Mouse (Mus musculus) heart, embryonic 14.5 days (tissue): Measurements from ENCODE around the gene Zbtb25. TPM values are rescaled to one million over a fixed set of nuclear protein-coding genes. Genes with fewer than 3 reads are reported as not detected.

ENCODE experiments used
- ATAC-seq: fragments of 200-750 bp; cut with Nextera tagmentation; 2 replicates; pipeline ENCODE4 v1.8.0; 2017; ENCODE audit warnings: low read depth, moderate TSS enrichment; ENCODE audit not compliant: insufficient number of reproducible peaks, insufficient read depth, low FRiP score
- H3K27ac ChIP-seq, 2 experiments: fragments of 200-500 bp in 1 of 2; fragments of 300-500 bp in 1 of 2; sonication (generic) in 1 of 2; replicated peaks in 1 of 2; 2 replicates each; pipeline ENCODE4 v1.5.1; 2012 to 2014; ENCODE audit warnings: low read depth in 2 of 2, low read length in 2 of 2, control low read depth in 1 of 2, mild to moderate bottlenecking in 1 of 2, mixed read lengths in 1 of 2; ENCODE audit not compliant: control insufficient read depth in 1 of 2, insufficient read depth in 1 of 2
- H3K27me3 ChIP-seq: fragments of 300-500 bp; sonication (generic); 2 replicates; pipeline ENCODE4 v1.6.1; 2014; ENCODE audit warnings: mild to moderate bottlenecking, low read length, control low read depth; ENCODE audit not compliant: control insufficient read depth, insufficient read depth
- H3K36me3 ChIP-seq: fragments of 300-500 bp; sonication (generic); 2 replicates; pipeline ENCODE4 v1.6.1; 2014; ENCODE audit warnings: mild to moderate bottlenecking, control low read depth, low read length, mixed read lengths; ENCODE audit not compliant: control insufficient read depth, insufficient read depth
- H3K4me1 ChIP-seq, 2 experiments: fragments of 200-500 bp in 1 of 2; fragments of 300-500 bp in 1 of 2; sonication (generic) in 1 of 2; 2 replicates each; pipeline ENCODE4 v1.6.1; 2012 to 2014; ENCODE audit warnings: low read length in 2 of 2, control low read depth in 1 of 2, mixed read lengths in 1 of 2; ENCODE audit not compliant: control insufficient read depth in 2 of 2, insufficient read depth in 2 of 2
- H3K4me2 ChIP-seq: fragments of 300-500 bp; sonication (generic); 2 replicates; pipeline ENCODE4 v1.6.1; 2014; ENCODE audit warnings: mild to moderate bottlenecking, low read length
- H3K4me3 ChIP-seq, 2 experiments: fragments of 200-500 bp in 1 of 2; fragments of 300-500 bp in 1 of 2; sonication (generic) in 1 of 2; 2 replicates each; pipeline ENCODE4 v1.5.1; 2012 to 2014; ENCODE audit warnings: low read length in 2 of 2, mild to moderate bottlenecking in 2 of 2, control low read depth in 1 of 2, low read depth in 1 of 2, moderate library complexity in 1 of 2; ENCODE audit not compliant: control insufficient read depth in 1 of 2, insufficient read depth in 1 of 2
- H3K9ac ChIP-seq: fragments of 300-500 bp; sonication (generic); 2 replicates; pipeline ENCODE4 v1.6.1; 2014; ENCODE audit warnings: mild to moderate bottlenecking, low read length
- H3K9me3 ChIP-seq: fragments of 300-500 bp; sonication (generic); 2 replicates; pipeline ENCODE4 v1.6.1; 2016; ENCODE audit warnings: low read length, control low read depth; ENCODE audit not compliant: control insufficient read depth
- WGBS: fragments of 180-500 bp; shearing (Covaris S2); extraction: QIAGEN DNeasy Blood & Tissue Kit; methylation state at CpG from one replicate; pipeline ENCODE4 v1.1.7; 2014; 5-methylcytosine and 5-hydroxymethylcytosine counted together
- polyA plus RNA-seq: library from polyadenylated mRNA; unstranded; fragments of >200 nt; fragmentation: Nextera tagmentation; extraction: Ambion mirVana; gene quantifications from 2 replicates; pipeline ENCODE4 v1.2.1, GENCODE M21; 2014

The Zbtb25 gene
- polyA plus RNA-seq, 1 experiment from 2014 or later = 12.1 TPM

DNA sequence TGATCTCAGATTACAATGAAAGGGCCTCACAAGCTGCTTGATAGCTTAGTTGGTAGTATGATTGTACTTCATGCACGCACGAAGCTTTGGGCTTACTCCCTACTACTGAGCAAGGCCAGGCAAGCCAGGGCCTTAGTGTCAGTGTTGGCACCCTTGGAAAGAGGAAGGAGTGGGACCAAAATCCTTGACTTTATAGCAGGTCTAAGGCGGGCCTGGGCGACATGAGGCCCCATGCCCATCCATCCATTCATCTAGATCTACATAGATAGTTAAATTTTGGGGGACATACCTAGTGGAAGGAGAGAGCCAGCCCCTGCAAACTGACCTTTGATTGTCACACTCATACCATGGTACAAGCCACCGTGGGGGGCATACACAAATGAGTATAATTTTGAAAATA is 61.0 kb downstream of the Zbtb25 start:
- H3K27me3 ChIP-seq = no peaks in the 10 kb centered on the region
- 77% methylated on average over 5 of the region's 5 CpGs for WGBS
- H3K9me3 ChIP-seq = no peaks in the 10 kb centered on the region
- no peak overlapping the region for H3K4me3 ChIP-seq
- H3K36me3 ChIP-seq = peaks cover 25% of the 10 kb centered on the region
- ATAC-seq = no peak
- H3K27ac ChIP-seq = peak overlapping the region; percentile 58 to 82
- H3K4me2 ChIP-seq = no peak overlapping the region
- no peak overlapping the region for H3K9ac ChIP-seq
- peaks cover 28 to 29% of the 10 kb centered on the region in 2 experiments for H3K4me1 ChIP-seq

- Histone ChIP-seq H3K4me3 (no peak overlapping the region), H3K9me3 (no peaks in the 10 kb centered on the region), H3K27me3 (no peaks in the 10 kb centered on the region), H3K4me2 (no peak overlapping the region), H3K4me1 (peaks cover 28 to 29% of the 10 kb centered on the region in 2 experiments), H3K27ac (peak overlapping the region; percentile 46 to 58), H3K9ac (no peak overlapping the region), H3K36me3 (peaks cover 26% of the 10 kb centered on the region)
- 0 out of 2 replicates have a peak, but pooled peaks have one; percentile 27 for ATAC-seq
- WGBS = 22% methylated on average over 9 of the region's 9 CpGs
These were observed 61.4 kb downstream of the Zbtb25 start for GRCm38 (mm10) chr12:76307964-76308363.

DNA sequence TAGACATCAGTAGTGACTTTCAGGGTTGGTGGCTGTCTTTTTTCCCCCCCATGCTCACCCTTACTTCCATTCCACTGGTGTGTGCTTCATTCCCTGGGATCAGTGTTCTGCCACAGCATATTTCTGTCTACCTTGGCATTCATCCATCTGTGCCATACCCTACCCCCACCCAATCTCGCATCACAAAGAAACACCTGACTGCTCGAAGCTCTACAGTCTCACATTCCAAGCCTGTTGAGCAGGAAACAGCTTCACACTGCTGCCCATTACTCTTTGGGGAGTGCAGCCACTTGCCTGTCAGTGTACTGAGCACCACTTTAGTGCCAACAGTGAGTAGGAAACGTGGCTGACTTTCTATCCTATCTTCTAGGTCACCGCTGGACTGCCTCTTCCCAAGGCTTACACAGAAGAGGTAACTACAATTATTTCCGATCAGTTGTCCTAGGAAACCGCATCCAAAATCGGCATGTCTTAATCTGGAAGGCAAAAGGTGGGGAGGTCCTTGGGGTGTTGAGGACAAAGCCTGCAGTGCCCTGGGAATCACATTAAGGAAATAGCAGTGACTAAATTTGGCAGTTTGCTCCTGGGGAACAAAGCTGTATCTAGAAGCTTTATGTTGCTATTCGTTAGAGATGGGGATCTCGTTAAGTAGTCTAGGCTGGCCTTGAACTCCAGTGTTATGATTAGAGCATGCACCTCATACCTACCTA is 62.4 kb downstream of the Zbtb25 start:
- no peak overlapping the region for H3K4me2 ChIP-seq
- ATAC-seq = no peak
- no peaks in the 10 kb centered on the region for H3K27me3 ChIP-seq
- H3K4me3 ChIP-seq = no peak overlapping the region
- H3K9me3 ChIP-seq = no peaks in the 10 kb centered on the region
- peak overlapping the region; percentile 18 to 55 for H3K27ac ChIP-seq
- no peak overlapping the region for H3K9ac ChIP-seq
- peaks cover 25% of the 10 kb centered on the region for H3K36me3 ChIP-seq
- WGBS = 56% methylated on average over 9 of the region's 9 CpGs
- H3K4me1 ChIP-seq = peaks cover 28 to 29% of the 10 kb centered on the region in 2 experiments

DNA sequence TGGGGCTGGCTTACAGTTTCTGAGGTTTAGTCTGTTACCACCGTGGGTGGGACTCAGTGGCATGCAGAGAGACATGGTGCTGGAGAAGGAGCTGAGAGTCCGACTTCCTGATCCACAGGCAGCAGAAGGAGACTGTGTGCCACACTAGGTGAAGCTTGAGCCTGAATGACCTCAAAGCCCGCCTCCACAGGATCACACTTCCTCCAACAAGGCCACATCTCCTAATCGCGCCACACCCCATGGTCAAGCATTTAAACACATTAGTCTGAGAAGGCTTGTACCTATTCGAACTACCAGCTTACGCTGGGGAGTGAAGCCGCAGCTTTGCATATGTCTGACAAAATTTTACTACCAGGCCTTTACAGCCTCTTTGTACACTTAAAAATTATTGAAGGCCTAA is 64.3 kb downstream of the Zbtb25 start:
- Histone ChIP-seq H3K9me3 (no peaks in the 10 kb centered on the region), H3K27ac (no peak overlapping the region), H3K4me2 (no peak overlapping the region), H3K9ac (no peak overlapping the region), H3K4me1 (peaks cover 18 to 19% of the 10 kb centered on the region in 2 experiments; a peak in 3 of 4 replicates), H3K36me3 (peaks cover 37% of the 10 kb centered on the region), H3K27me3 (no peaks in the 10 kb centered on the region), H3K4me3 (no peak overlapping the region)
- no peak for ATAC-seq
- WGBS = 91% methylated on average over 8 of the region's 8 CpGs

- Histone ChIP-seq H3K4me3 (no peak overlapping the region), H3K27me3 (no peaks in the 10 kb centered on the region), H3K4me1 (peaks cover 17 to 22% of the 10 kb centered on the region in 2 experiments), H3K4me2 (no peak overlapping the region), H3K9me3 (no peaks in the 10 kb centered on the region), H3K27ac (no peak overlapping the region), H3K9ac (no peak overlapping the region), H3K36me3 (peaks cover 44% of the 10 kb centered on the region)
- WGBS = 55% methylated on average over 4 of the region's 4 CpGs
- ATAC-seq = no peak
These were observed 65.2 kb downstream of the Zbtb25 start for GRCm38 (mm10) chr12:76304199-76304598.

- Histone ChIP-seq H3K4me3 (no peak overlapping the region), H3K9me3 (no peaks in the 10 kb centered on the region), H3K27ac (no peak overlapping the region), H3K27me3 (no peaks in the 10 kb centered on the region), H3K9ac (no peak overlapping the region), H3K36me3 (peaks cover 51% of the 10 kb centered on the region), H3K4me1 (peaks cover 17 to 26% of the 10 kb centered on the region in 2 experiments), H3K4me2 (no peak overlapping the region)
- WGBS = 90% methylated on average over 11 of the region's 11 CpGs
- no peak for ATAC-seq
These were observed 65.9 kb downstream of the Zbtb25 start for GRCm38 (mm10) chr12:76303474-76303873.

- Histone ChIP-seq H3K27me3 (no peaks in the 10 kb centered on the region), H3K4me2 (no peak overlapping the region), H3K9ac (no peak overlapping the region), H3K27ac (no peak overlapping the region), H3K4me1 (peaks cover 2 to 8% of the 10 kb centered on the region in 2 experiments; a peak in 3 of 4 replicates), H3K36me3 (peaks cover 67% of the 10 kb centered on the region), H3K9me3 (no peaks in the 10 kb centered on the region), H3K4me3 (no peak overlapping the region)
- ATAC-seq = no peak; the same call in 1 of the 2 replicates
- WGBS = 91% methylated on average over 10 of the region's 10 CpGs
These were observed 69.0 kb downstream of the Zbtb25 start for GRCm38 (mm10) chr12:76300367-76300766.
